Mouse (Mus musculus) heart, postnatal 0 days (tissue): ENCODE data around the gene Schip1. TPM values are rescaled to one million over a fixed set of nuclear protein-coding genes. Genes with fewer than 3 reads are reported as not detected.

ENCODE experiments used
- ATAC-seq: fragments of 200-750 bp; cut with Nextera tagmentation; 2 replicates; pipeline ENCODE4 v1.8.0; 2017; ENCODE audit warnings: low read depth, moderate number of reproducible peaks, moderate library complexity; ENCODE audit not compliant: insufficient read depth
- DNase-seq: peaks from one replicate; pipeline ENCODE4 v3.0.0-alpha.2; 2016; ENCODE audit warnings: low spot score
- H3K27ac ChIP-seq: fragments of 300-500 bp; sonication (generic); 2 replicates; pipeline ENCODE4 v1.5.1; 2014; ENCODE audit warnings: low read depth, mild to moderate bottlenecking
- H3K27me3 ChIP-seq: fragments of 300-500 bp; sonication (generic); 2 replicates; pipeline ENCODE4 v1.6.1; 2014; ENCODE audit warnings: low read length, mixed read lengths; ENCODE audit not compliant: control insufficient read depth, insufficient read depth
- H3K36me3 ChIP-seq: fragments of 300-500 bp; sonication (generic); replicated peaks from 2 replicates; pipeline ENCODE4 v1.6.1; 2014; ENCODE audit warnings: low read length, mixed read lengths; ENCODE audit not compliant: control insufficient read depth, insufficient read depth
- H3K4me1 ChIP-seq: fragments of 300-500 bp; sonication (generic); 2 replicates; pipeline ENCODE4 v1.6.1; 2014; ENCODE audit warnings: antibody characterized with exemption; ENCODE audit not compliant: control insufficient read depth, insufficient read depth
- H3K4me2 ChIP-seq: fragments of 300-500 bp; sonication (generic); 2 replicates; pipeline ENCODE4 v1.6.1; 2014; ENCODE audit warnings: low read depth, mild to moderate bottlenecking, low read length, moderate library complexity
- H3K4me3 ChIP-seq: fragments of 300-500 bp; sonication (generic); 2 replicates; pipeline ENCODE4 v1.5.1; 2014; ENCODE audit warnings: low read depth, low read length
- H3K9ac ChIP-seq: fragments of 300-500 bp; sonication (generic); replicated peaks from 2 replicates; pipeline ENCODE4 v1.6.1; 2014; ENCODE audit warnings: low read depth, low read length, mixed read lengths
- H3K9me3 ChIP-seq: fragments of 300-500 bp; sonication (generic); replicated peaks from 2 replicates; pipeline ENCODE4 v1.6.1; 2016; ENCODE audit warnings: low read length; ENCODE audit not compliant: control insufficient read depth
- CTCF ChIP-seq: IDR thresholded peaks from 2 replicates; pipeline ENCODE4 v1.5.1; 2016; ENCODE audit warnings: antibody characterized with exemption, control low read depth, low read depth
- EP300 ChIP-seq: IDR thresholded peaks from 2 replicates; pipeline ENCODE4 v1.6.1; 2016; ENCODE audit warnings: antibody characterized with exemption, low read depth
- WGBS: fragments of 180-500 bp; shearing (Covaris S2); extraction: QIAGEN DNeasy Blood & Tissue Kit; methylation state at CpG from one replicate; pipeline ENCODE4 v1.1.7; 2014; 5-methylcytosine and 5-hydroxymethylcytosine counted together
- polyA plus RNA-seq: library from polyadenylated mRNA; unstranded; fragments of >200 nt; fragmentation: Nextera tagmentation; extraction: Ambion mirVana; gene quantifications from 2 replicates; pipeline ENCODE4 v1.2.1, GENCODE M21; 2015
- total RNA-seq: library from RNA; depleted of rRNA; stranded (reverse); fragments of >200 nt; gene quantifications from 2 replicates; pipeline ENCODE4 v1.2.3, GENCODE M21; 2014; ENCODE audit warnings: low replicate concordance

Gene Schip1
- total and polyA plus RNA-seq, 2 experiments from 2014 or later: 58.4 to 74.3 TPM

DNA sequence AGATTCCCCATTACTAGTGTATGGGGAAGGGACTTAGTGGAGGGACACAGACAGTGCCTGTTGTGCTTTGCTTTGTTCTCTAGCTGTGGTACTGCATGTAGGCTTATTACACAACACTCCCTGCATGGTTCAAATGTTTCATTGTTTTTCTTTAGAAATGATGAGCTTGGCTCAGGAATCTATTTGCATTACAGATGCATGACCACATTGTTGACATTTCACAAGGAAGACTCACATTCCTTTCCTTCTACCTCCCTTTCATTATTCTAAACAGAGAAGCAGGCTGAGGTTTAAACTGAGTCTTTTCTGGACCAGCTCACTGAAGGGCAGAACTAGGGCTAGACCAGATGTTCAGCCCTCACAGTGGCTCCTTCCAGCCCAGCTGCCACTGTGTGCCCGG is 187.7 kb downstream of the Schip1 start:
- DNase-seq (no peak), ATAC-seq (no peak)
- H3K9me3 ChIP-seq: no peaks in the 10 kb centered on the region
- no peaks in the 10 kb centered on the region for H3K4me1 ChIP-seq
- no peaks in the 10 kb centered on the region for H3K27me3 ChIP-seq
- no peak overlapping the region for H3K27ac ChIP-seq
- H3K36me3 ChIP-seq: no peaks in the 10 kb centered on the region
- 67% methylated on average over 1 of the region's 1 CpGs for WGBS
- TF ChIP-seq CTCF (no peak), EP300 (no peak)
- no peak overlapping the region for H3K4me3 ChIP-seq
- no peak overlapping the region for H3K4me2 ChIP-seq
- H3K9ac ChIP-seq: no peak overlapping the region

DNA sequence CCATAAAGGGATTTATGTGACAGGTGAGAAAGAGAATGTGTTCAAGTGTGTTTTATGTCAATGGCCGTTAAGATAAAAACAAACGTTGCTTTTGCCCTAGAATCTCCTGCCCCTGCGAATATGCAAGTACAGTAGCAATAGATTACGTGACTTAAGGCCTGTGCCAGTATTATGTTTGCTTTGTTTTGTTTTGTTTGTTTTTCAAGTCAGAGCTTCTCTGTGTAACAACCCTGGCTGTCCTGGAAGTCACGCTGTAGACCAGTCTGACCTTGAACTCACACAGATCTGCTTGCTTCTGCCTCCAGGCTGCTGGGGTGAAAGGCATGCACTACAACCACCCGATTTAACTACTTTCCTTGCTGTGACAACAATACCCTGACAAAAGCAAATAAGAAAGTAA is 197.7 kb downstream of the Schip1 start:
- DNase-seq (no peak), ATAC-seq (no peak)
- WGBS: 56% methylated on average over 6 of the region's 6 CpGs
- no peak overlapping the region for H3K4me2 ChIP-seq
- no peak overlapping the region for H3K27ac ChIP-seq
- H3K27me3 ChIP-seq: no peaks in the 10 kb centered on the region
- H3K9me3 ChIP-seq: no peaks in the 10 kb centered on the region
- H3K4me3 ChIP-seq: no peak overlapping the region
- no peak for TF ChIP-seq CTCF
- no peak for TF ChIP-seq EP300
- no peak overlapping the region for H3K9ac ChIP-seq
- no peaks in the 10 kb centered on the region for H3K36me3 ChIP-seq
- H3K4me1 ChIP-seq: no peaks in the 10 kb centered on the region

DNA sequence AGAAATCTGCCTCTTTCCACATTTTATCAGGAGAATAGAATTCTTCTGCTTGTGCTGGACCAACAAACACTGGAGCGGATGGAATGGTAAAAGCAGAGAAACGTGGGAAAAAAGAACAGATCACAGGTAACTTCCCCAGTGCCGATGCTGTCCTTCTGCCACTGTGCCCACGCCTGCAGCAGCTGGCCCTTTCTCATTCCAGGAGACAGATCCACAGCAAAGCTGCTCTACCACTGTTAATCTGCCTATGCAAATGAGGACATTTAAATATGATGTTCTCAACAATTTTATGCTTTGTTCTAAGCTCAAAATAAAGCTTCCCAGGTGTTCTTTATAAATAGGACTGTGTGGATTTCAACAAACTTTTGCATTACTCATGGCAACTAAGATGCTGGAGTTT is 203.3 kb downstream of the Schip1 start:
- H3K4me1 ChIP-seq: no peaks in the 10 kb centered on the region
- 80% methylated on average over 4 of the region's 4 CpGs for WGBS
- H3K9me3 ChIP-seq: no peaks in the 10 kb centered on the region
- H3K36me3 ChIP-seq: no peaks in the 10 kb centered on the region
- H3K27ac ChIP-seq: no peak overlapping the region
- H3K4me3 ChIP-seq: no peak overlapping the region
- DNase-seq (no peak), ATAC-seq (no peak)
- H3K27me3 ChIP-seq: no peaks in the 10 kb centered on the region
- H3K9ac ChIP-seq: no peak overlapping the region
- no peak overlapping the region for H3K4me2 ChIP-seq
- no peak for TF ChIP-seq EP300
- no peak for TF ChIP-seq CTCF

DNA sequence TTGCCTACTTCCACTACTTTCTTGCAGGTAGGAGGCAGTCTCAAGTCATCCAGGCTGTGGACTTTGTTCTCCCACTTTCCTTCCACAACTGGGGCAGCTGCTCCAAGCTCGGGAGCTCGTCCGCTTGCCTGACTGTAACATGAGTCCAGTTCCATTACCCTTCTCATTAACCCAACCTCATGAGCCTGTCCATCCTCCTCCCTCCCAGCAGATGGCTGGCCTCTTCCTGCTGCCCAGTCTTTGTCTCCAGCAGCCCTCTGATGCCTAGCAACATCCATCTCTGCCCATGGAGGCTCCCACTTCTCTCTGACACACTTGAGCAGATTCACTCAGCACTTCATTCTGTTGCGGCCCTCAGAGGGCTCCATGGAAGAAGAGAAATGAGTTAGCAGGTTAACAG is 204.6 kb downstream of the Schip1 start:
- Histone ChIP-seq H3K9ac (no peak overlapping the region), H3K27me3 (no peaks in the 10 kb centered on the region), H3K4me1 (no peaks in the 10 kb centered on the region), H3K9me3 (no peaks in the 10 kb centered on the region), H3K4me2 (no peak overlapping the region), H3K4me3 (no peak overlapping the region), H3K27ac (no peak overlapping the region), H3K36me3 (no peaks in the 10 kb centered on the region)
- WGBS: 91% methylated on average over 4 of the region's 4 CpGs
- DNase-seq (no peak), ATAC-seq (no peak)
- no peak for TF ChIP-seq CTCF
- no peak for TF ChIP-seq EP300

DNA sequence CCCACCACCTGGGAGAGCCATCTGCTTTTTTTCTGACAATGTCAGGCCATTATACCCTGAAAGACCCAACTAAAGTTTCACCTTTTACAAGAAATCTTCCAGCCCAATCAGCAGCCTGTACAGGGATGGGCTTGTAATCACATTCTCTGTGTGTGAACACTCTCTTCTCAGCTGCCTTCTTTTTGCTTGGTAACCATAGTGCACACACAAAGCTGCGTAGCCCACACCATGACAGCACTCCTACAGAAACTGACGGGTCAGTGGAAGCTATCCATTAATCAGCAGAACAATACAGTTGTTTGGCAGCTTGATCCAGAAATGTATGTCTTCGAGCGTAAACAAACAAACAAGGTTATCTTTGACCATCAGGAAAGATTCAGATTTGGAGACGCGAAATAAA is 205.6 kb downstream of the Schip1 start:
- Histone ChIP-seq H3K9ac (no peak overlapping the region), H3K27ac (no peak overlapping the region), H3K4me1 (no peaks in the 10 kb centered on the region), H3K4me3 (no peak overlapping the region), H3K27me3 (no peaks in the 10 kb centered on the region), H3K36me3 (no peaks in the 10 kb centered on the region), H3K4me2 (no peak overlapping the region), H3K9me3 (no peaks in the 10 kb centered on the region)
- ATAC-seq (no peak), DNase-seq (no peak)
- TF ChIP-seq CTCF: no peak
- no peak for TF ChIP-seq EP300
- 85% methylated on average over 6 of the region's 6 CpGs for WGBS

DNA sequence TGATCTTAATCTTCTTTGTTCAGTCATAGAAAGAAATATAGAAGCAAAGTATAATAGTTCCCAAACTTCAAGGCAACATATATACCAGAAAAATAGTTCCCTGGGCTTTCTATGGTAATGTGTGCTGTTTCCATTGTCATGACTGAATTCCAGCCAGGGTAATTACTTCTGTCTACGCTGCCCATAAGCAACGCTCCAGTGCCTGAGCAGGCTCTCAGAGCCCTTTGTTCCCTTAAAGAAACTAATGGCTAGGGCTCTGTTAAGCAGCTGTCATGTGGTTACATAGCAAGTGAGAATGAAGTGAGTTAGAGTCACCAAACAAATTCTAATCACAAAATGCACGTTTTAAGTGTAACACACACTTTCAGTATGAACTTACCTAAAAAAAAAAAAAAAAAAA is 206.9 kb downstream of the Schip1 start:
- H3K4me3 ChIP-seq: no peak overlapping the region
- 63% methylated on average over 3 of the region's 3 CpGs for WGBS

More for the DNA sequence above, 206.9 kb downstream of the Schip1 start:
- DNase-seq (no peak), ATAC-seq (no peak)
- Histone ChIP-seq H3K36me3 (no peaks in the 10 kb centered on the region), H3K9ac (no peak overlapping the region), H3K9me3 (no peaks in the 10 kb centered on the region), H3K27ac (no peak overlapping the region), H3K27me3 (no peaks in the 10 kb centered on the region), H3K4me1 (no peaks in the 10 kb centered on the region), H3K4me2 (no peak overlapping the region)
- TF ChIP-seq EP300: no peak
- no peak for TF ChIP-seq CTCF
